Mouse (Mus musculus) forebrain, embryonic 12.5 days (tissue): ENCODE measurements around the gene Csnk1g2. TPM values are rescaled to one million over a fixed set of nuclear protein-coding genes. Genes with fewer than 3 reads are reported as not detected.
A peak's percentile ranks its signal among the peaks of the same experiment; 100 is the strongest.

ENCODE experiments used
- ATAC-seq: fragments of 200-750 bp; cut with Nextera tagmentation; 2 replicates; pipeline ENCODE4 v1.8.0; 2017; ENCODE audit warnings: moderate TSS enrichment; ENCODE audit not compliant: low FRiP score
- H3K27ac ChIP-seq: fragments of 300-500 bp; sonication (generic); 2 replicates; pipeline ENCODE4 v1.5.1; 2016; ENCODE audit warnings: mild to moderate bottlenecking
- H3K27me3 ChIP-seq: fragments of 300-500 bp; sonication (generic); 2 replicates; pipeline ENCODE4 v1.6.1; 2016; ENCODE audit warnings: mild to moderate bottlenecking
- H3K36me3 ChIP-seq: fragments of 300-500 bp; sonication (generic); replicated peaks from 2 replicates; pipeline ENCODE4 v1.6.1; 2016; ENCODE audit warnings: mild to moderate bottlenecking
- H3K4me1 ChIP-seq: fragments of 300-500 bp; sonication (generic); 2 replicates; pipeline ENCODE4 v1.6.1; 2016
- H3K4me2 ChIP-seq: fragments of 300-500 bp; sonication (generic); 2 replicates; pipeline ENCODE4 v1.6.1; 2016; ENCODE audit warnings: mild to moderate bottlenecking, moderate library complexity
- H3K4me3 ChIP-seq: fragments of 300-500 bp; sonication (generic); replicated peaks from 2 replicates; pipeline ENCODE4 v1.5.1; 2016; ENCODE audit warnings: mild to moderate bottlenecking
- H3K9ac ChIP-seq: fragments of 300-500 bp; sonication (generic); 2 replicates; pipeline ENCODE4 v1.6.1; 2016; ENCODE audit warnings: mild to moderate bottlenecking
- H3K9me3 ChIP-seq: fragments of 300-500 bp; sonication (generic); 2 replicates; pipeline ENCODE4 v1.6.1; 2016
- WGBS: fragments of 180-500 bp; shearing (Covaris S2); methylation state at CpG from one replicate; pipeline ENCODE4 v1.1.7; 2016; 5-methylcytosine and 5-hydroxymethylcytosine counted together
- polyA plus RNA-seq: library from polyadenylated mRNA; unstranded; fragments of >200 nt; fragmentation: Nextera tagmentation; extraction: Ambion mirVana; gene quantifications from 2 replicates; pipeline ENCODE4 v1.2.1, GENCODE M21; 2016

Gene Csnk1g2
- 146 and 161 TPM in 2 replicates for polyA plus RNA-seq

DNA sequence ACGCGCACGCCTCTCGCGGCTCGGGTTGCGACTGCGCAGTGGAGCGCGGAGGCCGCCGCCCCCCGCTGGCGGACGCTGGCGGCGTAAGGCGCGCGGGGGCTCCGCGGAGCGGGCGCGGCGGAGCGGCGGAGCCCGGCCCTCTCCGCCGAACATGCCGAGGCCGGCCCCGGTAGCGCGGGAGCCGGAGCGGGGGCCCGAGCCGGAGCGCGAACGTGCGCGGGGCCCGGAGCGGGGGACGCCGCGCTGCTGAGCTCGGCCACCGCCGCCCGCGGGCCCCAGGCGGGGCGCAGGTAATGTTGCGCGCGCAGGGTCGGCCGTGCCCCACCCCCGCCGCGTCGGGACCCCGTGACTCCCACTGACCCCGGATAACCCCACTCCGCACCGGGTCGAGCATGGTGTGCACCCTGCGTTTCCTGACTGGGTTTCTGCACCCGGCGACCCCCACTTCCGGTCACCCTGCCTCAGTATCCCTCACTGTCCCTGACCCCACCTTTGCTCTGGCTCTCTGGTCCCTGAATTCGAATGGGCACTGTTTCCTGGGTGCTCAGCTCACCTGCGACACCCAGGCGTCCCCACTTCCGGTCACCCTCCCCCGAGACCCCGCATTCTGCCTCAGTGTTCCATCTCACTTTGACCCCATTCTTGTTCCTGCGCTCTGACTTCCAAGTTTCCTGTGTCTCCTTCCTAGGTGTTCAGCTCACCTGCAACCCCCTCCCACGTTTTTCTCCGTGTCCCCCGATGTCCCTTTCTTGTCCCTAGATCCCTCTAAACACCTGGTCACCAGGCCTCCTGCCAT is at the start of gene Csnk1g2:
TSS of gene Csnk1g2 (plus strand) at position 178 of the 796 bp plus-strand sequence.
- H3K27me3 ChIP-seq: no peaks in the 10 kb centered on the region
- H3K36me3 ChIP-seq: 0 out of 2 replicates have a peak, but pooled peaks cover 3% of the 10 kb centered on the region
- peak within 1 kb of the TSS; percentile 95 for H3K9ac ChIP-seq
- H3K4me2 ChIP-seq: peak within 1 kb of the TSS; percentile 97
- WGBS: under 1% methylated on average over 85 of the region's 85 CpGs
- H3K4me3 ChIP-seq: peak within 1 kb of the TSS; percentile 92
- H3K27ac ChIP-seq: peak within 1 kb of the TSS; percentile 95
- peaks cover 37% of the 10 kb centered on the region for H3K4me1 ChIP-seq
- no peak; the same call in 1 of the 2 replicates for ATAC-seq
- no peaks in the 10 kb centered on the region for H3K9me3 ChIP-seq

DNA sequence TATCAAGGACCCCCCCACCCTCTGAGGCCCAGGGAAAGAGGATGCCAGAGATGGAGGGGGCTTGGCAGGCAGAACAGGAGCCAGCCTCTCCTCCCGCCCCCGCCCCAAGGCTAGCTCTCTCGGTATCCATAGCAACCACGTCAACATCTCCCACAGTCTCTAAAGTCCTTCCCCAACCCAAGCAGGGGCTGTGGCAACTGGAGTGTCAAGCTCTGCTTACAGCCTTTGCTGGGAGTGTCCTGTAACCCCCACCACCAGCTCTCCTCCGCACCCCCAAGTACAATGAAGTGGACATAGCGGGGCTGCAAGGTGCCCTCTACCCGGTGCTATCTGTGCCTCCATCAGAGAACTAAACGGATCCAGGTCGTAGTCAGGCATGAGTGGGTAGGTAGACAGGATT is 48.7 kb upstream of the Csnk1g2 start:
- no peaks in the 10 kb centered on the region for H3K27me3 ChIP-seq
- H3K36me3 ChIP-seq: 0 out of 2 replicates have a peak, but pooled peaks cover 1% of the 10 kb centered on the region
- WGBS: 62% methylated on average over 8 of the region's 9 CpGs
- H3K9me3 ChIP-seq: no peaks in the 10 kb centered on the region
- H3K4me3 ChIP-seq: no peak overlapping the region
- H3K4me2 ChIP-seq: no peak overlapping the region
- no peak overlapping the region for H3K9ac ChIP-seq
- peaks cover 76% of the 10 kb centered on the region for H3K4me1 ChIP-seq
- H3K27ac ChIP-seq: no peak overlapping the region
- ATAC-seq: no peak

DNA sequence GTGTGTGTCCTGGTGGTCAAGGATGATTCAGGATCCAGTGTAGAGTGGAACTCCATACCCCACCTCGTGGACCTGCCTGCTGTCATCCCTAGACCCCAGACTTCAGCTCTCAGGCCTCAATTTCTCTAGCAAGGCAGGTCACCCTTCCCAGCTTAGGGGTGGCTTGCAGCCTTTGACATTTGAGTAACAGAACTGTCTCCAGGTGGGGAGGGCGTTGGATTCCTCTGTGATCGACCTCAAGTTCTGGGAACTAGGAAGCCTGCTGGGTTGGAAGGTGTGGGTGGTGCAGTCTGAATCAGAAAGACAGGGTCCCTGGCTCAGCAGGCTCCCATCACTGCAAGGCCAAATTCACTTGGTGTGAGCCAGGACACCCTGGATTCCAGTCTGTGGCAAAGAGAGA is 47.7 kb upstream of the Csnk1g2 start:
- H3K4me3 ChIP-seq: no peak overlapping the region
- H3K27me3 ChIP-seq: no peaks in the 10 kb centered on the region
- no peaks in the 10 kb centered on the region for H3K9me3 ChIP-seq
- H3K36me3 ChIP-seq: no peaks in the 10 kb centered on the region
- H3K9ac ChIP-seq: no peak overlapping the region; the same call in 1 of the 2 replicates
- no peak overlapping the region for H3K27ac ChIP-seq
- 88% methylated on average over 3 of the region's 3 CpGs for WGBS
- H3K4me2 ChIP-seq: peak overlapping the region; percentile 97; the same call in 1 of the 2 replicates
- no peak for ATAC-seq
- H3K4me1 ChIP-seq: peaks cover 80% of the 10 kb centered on the region

DNA sequence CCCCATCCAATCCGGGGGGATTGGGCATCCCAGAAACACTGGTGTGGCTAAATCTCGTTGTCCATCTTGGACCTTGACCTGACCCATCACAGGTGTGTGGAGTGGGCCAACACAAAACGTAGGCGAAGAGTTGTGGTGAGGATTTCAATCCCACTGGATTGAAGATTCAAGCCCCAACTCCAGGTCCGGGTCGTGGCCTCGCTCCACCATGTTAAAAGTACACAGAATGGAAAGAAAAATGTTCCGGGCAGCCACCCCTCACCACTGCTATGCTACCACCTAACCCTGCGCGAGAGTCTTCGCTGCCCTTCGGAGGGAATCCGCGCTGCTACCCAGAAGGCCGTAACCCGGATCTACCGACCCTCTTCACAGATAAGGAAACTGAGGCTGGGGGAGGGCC is 46.7 kb upstream of the Csnk1g2 start:
- H3K36me3 ChIP-seq: no peaks in the 10 kb centered on the region
- ATAC-seq: no peak
- H3K9ac ChIP-seq: peak overlapping the region; percentile 79
- H3K27ac ChIP-seq: no peak overlapping the region
- peaks cover 70% of the 10 kb centered on the region for H3K4me1 ChIP-seq
- H3K4me3 ChIP-seq: peak overlapping the region; percentile 78
- H3K9me3 ChIP-seq: no peaks in the 10 kb centered on the region
- WGBS: 22% methylated on average over 17 of the region's 17 CpGs
- H3K27me3 ChIP-seq: no peaks in the 10 kb centered on the region
- H3K4me2 ChIP-seq: peak overlapping the region; percentile 97

DNA sequence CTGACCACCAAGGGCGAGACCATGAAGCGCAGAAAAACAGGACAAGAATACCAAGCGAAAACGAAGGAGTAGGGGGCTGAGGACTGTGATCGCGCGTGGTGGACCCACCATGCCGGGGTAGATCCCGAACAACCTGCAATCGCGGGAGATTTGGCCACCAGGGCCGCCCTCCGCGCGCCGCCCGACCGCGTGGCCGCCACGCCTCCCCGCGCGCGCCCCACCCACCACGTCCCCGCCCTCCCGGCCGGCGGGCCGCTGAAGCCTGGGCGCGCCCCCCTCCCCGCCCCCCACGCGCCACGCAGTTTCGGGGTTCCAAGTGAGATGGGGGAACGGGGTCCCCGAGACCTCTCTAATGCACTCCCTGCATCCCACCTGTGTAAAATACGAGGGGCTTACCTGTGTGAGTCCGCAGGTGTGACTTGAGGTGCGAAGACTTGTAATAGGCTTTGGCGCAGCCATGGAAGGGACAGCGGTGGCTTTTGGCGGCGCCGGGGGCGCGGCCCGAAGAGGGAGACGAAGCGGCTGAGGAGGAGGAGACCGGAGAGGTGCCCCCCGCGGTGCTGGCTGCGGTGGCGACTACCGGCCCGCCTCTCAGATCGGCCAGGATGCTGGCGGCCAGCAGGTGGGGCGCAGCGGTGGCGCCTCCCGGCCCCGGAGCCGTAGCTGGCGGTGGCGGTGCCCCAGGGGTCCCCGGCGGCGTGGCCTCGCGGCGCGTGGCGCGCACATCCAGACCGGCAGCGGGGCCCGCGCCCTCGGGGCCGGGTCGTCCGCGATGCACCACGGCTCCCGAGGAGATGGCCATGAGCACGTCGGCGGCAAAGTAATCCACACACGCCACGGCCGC is 46.1 kb upstream of the Csnk1g2 start:
- H3K27me3 ChIP-seq: no peaks in the 10 kb centered on the region
- H3K4me2 ChIP-seq: peak overlapping the region; percentile 97
- ATAC-seq: peak; percentile 16; the same call in 1 of the 2 replicates
- peak overlapping the region; percentile 88 for H3K27ac ChIP-seq
- no peaks in the 10 kb centered on the region; the same call in 1 of the 2 replicates for H3K36me3 ChIP-seq
- no peaks in the 10 kb centered on the region for H3K9me3 ChIP-seq
- H3K9ac ChIP-seq: peak overlapping the region; percentile 79
- WGBS: under 1% methylated on average over 88 of the region's 96 CpGs
- H3K4me3 ChIP-seq: peak overlapping the region; percentile 78
- peaks cover 64% of the 10 kb centered on the region for H3K4me1 ChIP-seq

DNA sequence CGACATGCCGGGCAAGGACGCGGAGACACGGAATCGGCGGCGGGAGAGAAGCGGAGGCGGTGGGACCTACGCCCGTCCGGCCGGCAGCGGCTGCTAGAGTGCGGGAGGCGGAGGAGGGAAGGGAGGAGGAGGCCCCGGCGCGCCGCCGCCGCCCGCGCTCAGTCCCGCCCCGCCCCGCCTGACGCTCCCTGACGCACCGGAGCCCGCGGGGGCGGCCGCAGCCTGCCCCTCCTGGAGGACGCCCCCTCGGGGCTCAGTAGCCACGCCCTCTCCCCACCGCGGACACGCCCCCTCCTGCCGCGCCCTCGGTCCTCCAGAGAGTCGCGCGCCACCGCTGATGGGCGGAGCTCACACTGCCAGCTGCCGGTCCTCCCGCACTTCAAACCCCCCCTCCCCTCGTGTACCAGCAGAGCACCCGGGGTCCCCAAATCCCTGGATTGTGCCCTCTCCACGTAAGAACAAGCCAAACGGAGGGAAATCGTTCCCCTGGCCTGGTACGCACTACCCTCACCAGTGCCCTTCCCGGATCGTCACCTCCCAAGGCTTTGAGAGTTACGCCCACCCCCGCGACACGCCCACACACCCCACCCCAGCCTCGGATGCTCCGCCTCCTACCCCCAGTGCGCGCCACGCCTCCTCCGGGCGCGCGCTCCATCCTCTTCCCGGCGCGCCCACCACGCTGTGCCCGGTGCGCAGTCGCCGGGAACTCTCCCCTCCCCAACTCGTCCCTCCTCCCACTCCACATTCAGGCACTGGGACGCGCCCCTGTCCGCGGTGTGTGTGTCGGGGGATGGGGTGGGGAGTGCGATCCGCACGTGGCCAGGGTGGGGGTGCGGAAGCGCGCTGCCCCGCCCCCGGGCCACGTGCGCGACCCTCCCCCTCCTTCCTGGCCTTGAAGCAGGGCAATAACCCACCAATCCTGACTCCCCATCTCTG is 45.2 kb upstream of the Csnk1g2 start, which contains the start of gene Klf16:
TSS of gene Klf16 (minus strand) at position 127 of the 936 bp plus-strand sequence.
- ATAC-seq: peak; percentile 85
- no peaks in the 10 kb centered on the region for H3K9me3 ChIP-seq
- H3K36me3 ChIP-seq: no peaks in the 10 kb centered on the region; the same call in 1 of the 2 replicates
- peak within 1 kb of the TSS; percentile 97 for H3K4me2 ChIP-seq
- peak within 1 kb of the TSS; percentile 79 for H3K9ac ChIP-seq
- H3K4me1 ChIP-seq: peaks cover 59% of the 10 kb centered on the region
- H3K4me3 ChIP-seq: peak within 1 kb of the TSS; percentile 78
- under 1% methylated on average over 69 of the region's 97 CpGs for WGBS
- H3K27ac ChIP-seq: peak within 1 kb of the TSS; percentile 88
- H3K27me3 ChIP-seq: no peaks in the 10 kb centered on the region

DNA sequence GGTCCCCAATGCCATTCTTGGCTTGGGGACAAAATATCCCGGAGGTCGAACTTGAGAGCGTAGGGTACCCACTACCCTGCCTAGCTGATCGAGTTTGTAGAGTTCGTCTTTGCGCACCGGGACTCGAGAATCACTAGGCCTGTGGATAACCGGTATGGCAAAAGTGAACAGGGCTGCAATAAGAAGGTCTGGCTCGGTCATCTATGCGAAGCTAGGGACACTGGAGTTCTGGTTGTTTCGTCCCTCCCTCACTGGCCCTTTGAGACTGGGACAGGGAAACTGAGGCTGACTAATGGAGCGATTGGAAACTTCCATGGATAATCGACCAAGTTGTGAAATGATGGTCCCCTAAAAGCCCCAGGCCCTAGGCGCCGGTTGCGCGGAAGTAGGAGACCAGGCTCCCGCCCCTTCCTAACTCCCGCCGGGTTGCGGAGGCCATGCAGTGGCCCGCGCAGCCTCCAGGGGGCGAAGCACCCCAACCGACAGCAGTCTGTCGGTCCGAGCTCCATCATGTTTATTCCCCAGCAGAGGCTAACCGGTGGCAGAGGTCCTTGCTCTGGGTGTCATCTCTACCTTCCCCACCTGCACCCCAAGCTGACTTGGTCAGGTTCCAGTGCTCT is 44.4 kb upstream of the Csnk1g2 start:
- peak; percentile 31; the same call in 1 of the 2 replicates for ATAC-seq
- Histone ChIP-seq H3K9me3 (no peaks in the 10 kb centered on the region), H3K9ac (peak overlapping the region; percentile 79), H3K27me3 (no peaks in the 10 kb centered on the region), H3K4me2 (peak overlapping the region; percentile 97), H3K27ac (peak overlapping the region; percentile 88), H3K4me3 (peak overlapping the region; percentile 78), H3K36me3 (peaks cover 2% of the 10 kb centered on the region), H3K4me1 (peaks cover 58% of the 10 kb centered on the region)
- under 1% methylated on average over 29 of the region's 29 CpGs for WGBS

DNA sequence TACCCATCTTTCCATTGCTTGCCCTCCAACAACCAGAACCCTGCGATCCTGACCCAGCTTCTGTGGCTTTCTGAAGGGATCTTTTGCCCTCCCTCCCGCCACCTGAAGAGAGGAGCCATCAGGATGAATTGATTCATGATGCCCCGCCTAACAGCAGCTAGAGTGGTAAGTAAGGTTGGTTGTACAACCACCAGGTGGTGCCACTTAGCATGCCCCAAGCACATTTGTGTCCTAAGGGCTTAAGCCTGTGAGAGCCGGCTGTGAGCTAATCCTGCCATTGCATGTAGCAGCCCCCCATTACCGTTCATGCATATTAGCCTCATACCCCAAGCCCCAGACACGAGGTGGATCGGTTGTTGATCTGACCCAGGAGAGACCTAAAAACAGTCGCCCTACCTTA is 43.7 kb upstream of the Csnk1g2 start:
- peak overlapping the region; percentile 88 for H3K27ac ChIP-seq
- peaks cover 8% of the 10 kb centered on the region for H3K36me3 ChIP-seq
- H3K4me3 ChIP-seq: no peak overlapping the region
- WGBS: 5% methylated on average over 8 of the region's 8 CpGs
- peaks cover 51% of the 10 kb centered on the region for H3K4me1 ChIP-seq
- no peaks in the 10 kb centered on the region for H3K27me3 ChIP-seq
- no peak for ATAC-seq
- no peak overlapping the region for H3K9ac ChIP-seq
- H3K4me2 ChIP-seq: peak overlapping the region; percentile 97; the same call in 1 of the 2 replicates
- no peaks in the 10 kb centered on the region for H3K9me3 ChIP-seq

DNA sequence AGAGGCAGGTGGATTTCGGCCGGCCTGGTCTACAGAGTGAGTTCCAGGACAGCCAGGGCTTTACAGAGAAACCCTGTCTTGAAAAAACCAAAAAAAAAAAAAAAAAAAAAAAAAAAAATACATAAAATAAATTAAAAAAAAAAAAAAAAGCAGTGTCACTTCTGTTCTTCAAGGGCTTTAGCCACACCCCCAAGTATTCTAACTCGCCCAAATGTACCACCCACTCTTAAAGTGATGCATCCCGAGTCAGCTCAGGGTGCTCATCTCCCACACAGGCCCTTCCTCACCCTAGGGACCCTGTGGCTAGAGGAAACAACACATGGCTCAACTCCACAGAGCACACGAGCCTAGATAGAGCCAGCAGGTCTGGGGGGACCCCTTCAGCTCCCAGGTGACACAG is 39.6 kb upstream of the Csnk1g2 start:
- WGBS: 86% methylated on average over 5 of the region's 5 CpGs
- peaks cover 25% of the 10 kb centered on the region for H3K4me1 ChIP-seq

DNA sequence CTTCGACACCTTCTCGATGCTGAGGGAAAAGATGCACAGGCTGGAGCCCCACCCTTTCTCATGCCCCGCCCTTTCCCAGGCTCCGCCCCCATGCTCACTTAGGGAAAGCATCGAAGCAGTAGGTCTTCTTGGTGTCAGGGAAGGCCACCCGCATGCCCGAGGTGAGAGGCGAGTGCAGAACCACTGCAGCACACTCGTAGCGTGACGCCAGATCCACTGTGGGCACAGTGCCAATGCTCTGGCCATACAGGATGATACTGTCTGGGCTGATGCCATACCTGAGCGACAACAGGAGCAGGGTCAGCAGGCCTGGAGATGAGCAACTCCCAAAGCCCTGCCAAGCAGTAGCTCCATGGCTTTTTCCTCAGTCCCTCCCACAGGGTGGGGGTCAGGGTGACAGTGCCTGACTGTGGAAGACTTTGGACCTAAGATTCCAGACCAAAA is 38.6 kb upstream of the Csnk1g2 start:
- no peak overlapping the region for H3K9ac ChIP-seq
- H3K9me3 ChIP-seq: no peaks in the 10 kb centered on the region
- no peaks in the 10 kb centered on the region for H3K27me3 ChIP-seq
- peaks cover 35% of the 10 kb centered on the region for H3K36me3 ChIP-seq
- no peak overlapping the region for H3K4me2 ChIP-seq
- WGBS: 65% methylated on average over 12 of the region's 12 CpGs
- ATAC-seq: no peak
- no peak overlapping the region for H3K27ac ChIP-seq
- no peak overlapping the region for H3K4me3 ChIP-seq
- H3K4me1 ChIP-seq: peaks cover 25% of the 10 kb centered on the region

More for the DNA sequence above, 39.6 kb upstream of the Csnk1g2 start:
- Histone ChIP-seq H3K27ac (no peak overlapping the region), H3K4me2 (no peak overlapping the region), H3K36me3 (peaks cover 35% of the 10 kb centered on the region), H3K27me3 (no peaks in the 10 kb centered on the region), H3K9me3 (no peaks in the 10 kb centered on the region), H3K9ac (no peak overlapping the region), H3K4me3 (no peak overlapping the region)
- ATAC-seq: no peak
